Mouse (Mus musculus) spleen, adult 2 months (tissue): ENCODE measurements around the gene Ccdc62.

Source experiments
- CTCF ChIP-seq: fragments of 200-500 bp; IDR thresholded peaks from 2 replicates; pipeline ENCODE4 v1.5.1; 2011; ENCODE audit warnings: mild to moderate bottlenecking, inconsistent platforms; ENCODE audit not compliant: insufficient read depth, insufficient read length, insufficient replicate concordance; ENCODE audit errors: extremely low read depth
- POLR2A ChIP-seq: fragments of 200-500 bp; IDR thresholded peaks from 2 replicates; pipeline ENCODE4 v1.6.1; 2011; ENCODE audit warnings: low read depth, low read length, inconsistent platforms

GRCm38 (mm10) chr5:123930508-123930989 lies at the start of gene Ccdc62:
- no peak for TF ChIP-seq CTCF
- peak; percentile 96 for TF ChIP-seq POLR2A
